16 mouse cellular contexts compared by ENCODE assay signal in genomic region chr6:101473956-101474355, GRCm38 (mm10).
"Had no signal": no experiment of that assay in that cellular context is flagged by ENCODE, and none has a peak within 500 bp of the region (broad histone marks: within the 10 kb centered on the region; RNA-seq: fewer than 3 reads in every experiment).

No protein-coding gene starts in this region.

- ATAC-seq: liver, postnatal 0 days had no signal

- H3K27me3 ChIP-seq: limb, embryonic 13.5 days; midbrain, embryonic 12.5 days; midbrain, embryonic 15.5 days; neural tube, embryonic 12.5 days; neural tube, embryonic 15.5 days; stomach, embryonic 15.5 days had no signal

- H3K4me3 ChIP-seq: layer of hippocampus, adult 2 months; left cerebral cortex, adult 2 months; limb, embryonic 13.5 days; midbrain, embryonic 12.5 days; midbrain, embryonic 15.5 days; neural tube, embryonic 12.5 days; neural tube, embryonic 15.5 days; stomach, embryonic 15.5 days had no signal

- H3K9me3 ChIP-seq: limb, embryonic 13.5 days; midbrain, embryonic 12.5 days; midbrain, embryonic 15.5 days; neural tube, embryonic 12.5 days; neural tube, embryonic 15.5 days; stomach, embryonic 15.5 days had no signal

- H3K4me2 ChIP-seq: limb, embryonic 13.5 days; liver, embryonic 11.5 days; lung, embryonic 14.5 days; midbrain, embryonic 12.5 days; midbrain, embryonic 15.5 days; neural tube, embryonic 12.5 days; neural tube, embryonic 15.5 days; stomach, embryonic 15.5 days had no signal

- H3K9ac ChIP-seq: limb, embryonic 13.5 days; liver, embryonic 14.5 days; liver, postnatal 0 days; lung, embryonic 14.5 days; midbrain, embryonic 12.5 days; midbrain, embryonic 15.5 days; neural tube, embryonic 12.5 days; neural tube, embryonic 15.5 days; stomach, embryonic 15.5 days had no signal

- H3K36me3 ChIP-seq: limb, embryonic 13.5 days; midbrain, embryonic 12.5 days; midbrain, embryonic 15.5 days; neural tube, embryonic 12.5 days; neural tube, embryonic 15.5 days; stomach, embryonic 15.5 days had no signal

- H3K27ac ChIP-seq: kidney, postnatal 0 days; layer of hippocampus, adult 2 months; left cerebral cortex, adult 2 months; liver, embryonic 14.5 days; macrophage; midbrain, embryonic 12.5 days; midbrain, embryonic 15.5 days; neural tube, embryonic 12.5 days; neural tube, embryonic 15.5 days; stomach, embryonic 15.5 days had no signal

- DNase-seq: liver, postnatal 0 days; spleen, adult 18-20 months; thymus, postnatal 25 days had no signal

- H3K4me1 ChIP-seq: midbrain, embryonic 15.5 days; neural tube, embryonic 12.5 days; neural tube, embryonic 15.5 days had no signal
